Mouse (Mus musculus): Measurements from ENCODE around the gene Ak3. TPM values are rescaled to one million over a fixed set of nuclear protein-coding genes. Genes with fewer than 3 reads are reported as not detected.
"Not testable (repeated sequence)": the region's sequence is repeated elsewhere in the genome, so short reads cannot be mapped to it uniquely, and the experiment has no call there.

The Ak3 gene
- polyA plus RNA-seq, 1 experiment from 2014 or later: 75.3 TPM

DNA sequence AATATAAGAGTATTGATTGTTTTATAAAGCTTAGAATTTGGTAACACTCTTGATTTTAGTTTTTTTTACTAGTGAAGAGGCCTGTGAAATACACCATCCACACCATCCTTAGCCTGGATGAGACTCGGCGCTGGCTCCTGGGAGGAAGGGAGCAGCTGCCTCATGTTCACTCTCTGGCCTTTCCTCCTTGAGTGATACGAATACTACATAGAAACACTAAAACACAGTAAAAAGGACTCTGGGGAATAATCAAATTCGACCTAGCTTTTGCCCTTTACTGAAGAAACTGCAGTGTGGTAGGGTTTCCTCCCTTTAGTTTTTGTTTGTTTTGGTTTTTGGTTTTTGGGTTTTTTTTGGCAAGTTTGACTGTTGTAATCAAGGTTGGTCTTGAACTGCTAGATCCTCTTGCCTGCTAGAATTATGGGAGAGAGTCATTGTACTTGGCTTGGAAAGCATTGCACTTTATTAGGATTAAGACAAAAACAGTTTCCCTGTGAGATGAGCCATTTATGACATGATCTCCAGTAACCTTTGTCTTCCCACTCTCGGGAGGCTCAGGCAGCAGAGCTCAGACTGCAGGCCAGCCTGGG, 33.2 kb downstream of the Ak3 start:
- no peaks in the 10 kb centered on the region for H3K27me3 ChIP-seq
- no peaks in the 10 kb centered on the region for H3K4me1 ChIP-seq (replicated peaks)
- ATAC-seq (ENCODE audit: low FRiP score, low read depth): no peak
- 88% methylated on average over 5 of the region's 5 CpGs for WGBS
- no peaks in the 10 kb centered on the region for H3K9me3 ChIP-seq
- no peak overlapping the region for H3K4me3 ChIP-seq
- H3K27ac ChIP-seq (replicated peaks): no peak overlapping the region
- H3K36me3 ChIP-seq: peaks cover 48% of the 10 kb centered on the region
- no peak overlapping the region for H3K9ac ChIP-seq
- H3K4me2 ChIP-seq: no peak overlapping the region

DNA sequence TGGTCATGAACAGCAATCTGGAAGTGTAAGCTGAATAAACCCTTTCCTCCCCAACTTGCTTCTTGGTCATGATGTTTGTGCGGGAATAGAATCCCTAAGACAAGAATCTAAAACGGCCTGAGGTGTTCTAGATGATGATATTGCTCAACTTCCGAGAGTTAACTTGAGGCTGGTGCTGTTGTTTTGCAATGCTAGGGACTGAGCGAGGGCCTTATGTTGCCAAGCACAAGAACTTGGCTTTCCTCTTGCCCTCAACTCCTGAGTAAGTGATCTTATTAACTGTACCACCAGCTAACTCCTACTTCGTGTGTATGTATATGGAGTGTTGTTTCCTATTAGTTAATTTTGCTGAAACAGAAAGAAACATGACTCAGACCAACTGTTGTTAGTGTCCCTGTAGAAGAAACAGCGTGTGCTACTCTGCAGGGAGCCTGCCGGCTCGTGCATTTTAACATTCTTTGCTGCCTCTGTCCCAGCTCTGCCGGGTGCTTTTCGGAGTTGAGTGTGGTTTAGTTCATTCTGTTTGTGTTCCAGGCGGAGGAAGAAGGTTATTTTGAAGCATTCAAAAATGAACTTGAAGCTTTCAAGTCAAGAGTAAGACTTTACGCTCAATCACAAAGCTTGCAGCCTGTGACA, 36.3 kb downstream of the Ak3 start:
- Histone ChIP-seq H3K27ac (replicated peaks) (no peak overlapping the region), H3K9ac (no peak overlapping the region), H3K4me1 (replicated peaks) (no peaks in the 10 kb centered on the region), H3K9me3 (no peaks in the 10 kb centered on the region), H3K4me2 (no peak overlapping the region), H3K36me3 (peaks cover 53% of the 10 kb centered on the region), H3K4me3 (no peak overlapping the region), H3K27me3 (no peaks in the 10 kb centered on the region)
- WGBS: 88% methylated on average over 12 of the region's 12 CpGs
- ATAC-seq (ENCODE audit: low FRiP score, low read depth): no peak

DNA sequence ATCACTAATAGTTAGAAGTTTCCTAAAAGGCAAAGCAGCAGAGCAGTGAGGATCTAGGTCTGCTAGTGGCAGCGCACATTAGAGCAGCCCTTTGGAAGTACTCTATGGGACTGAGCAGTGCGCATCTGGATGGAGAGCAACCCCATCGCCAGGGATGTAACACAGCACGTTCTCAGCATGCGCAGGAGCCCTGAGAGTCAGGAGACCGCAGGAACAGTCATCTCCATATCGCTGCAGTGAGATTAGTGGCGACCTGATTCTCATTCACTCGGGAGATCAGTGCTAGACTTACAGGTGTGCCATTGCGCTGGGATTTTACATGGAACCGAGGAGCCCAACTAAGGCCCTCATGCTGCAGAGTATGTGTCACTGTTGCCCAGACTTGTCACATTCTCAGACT, 38.7 kb downstream of the Ak3 start:
- no peak overlapping the region for H3K27ac ChIP-seq (replicated peaks)
- no peak overlapping the region for H3K4me2 ChIP-seq
- peaks cover 42% of the 10 kb centered on the region for H3K36me3 ChIP-seq
- WGBS: 96% methylated on average over 11 of the region's 11 CpGs
- H3K9ac ChIP-seq: no peak overlapping the region
- ATAC-seq (ENCODE audit: low FRiP score, low read depth): no peak
- H3K9me3 ChIP-seq: no peaks in the 10 kb centered on the region
- H3K4me3 ChIP-seq: no peak overlapping the region
- no peaks in the 10 kb centered on the region for H3K4me1 ChIP-seq (replicated peaks)
- H3K27me3 ChIP-seq: no peaks in the 10 kb centered on the region

DNA sequence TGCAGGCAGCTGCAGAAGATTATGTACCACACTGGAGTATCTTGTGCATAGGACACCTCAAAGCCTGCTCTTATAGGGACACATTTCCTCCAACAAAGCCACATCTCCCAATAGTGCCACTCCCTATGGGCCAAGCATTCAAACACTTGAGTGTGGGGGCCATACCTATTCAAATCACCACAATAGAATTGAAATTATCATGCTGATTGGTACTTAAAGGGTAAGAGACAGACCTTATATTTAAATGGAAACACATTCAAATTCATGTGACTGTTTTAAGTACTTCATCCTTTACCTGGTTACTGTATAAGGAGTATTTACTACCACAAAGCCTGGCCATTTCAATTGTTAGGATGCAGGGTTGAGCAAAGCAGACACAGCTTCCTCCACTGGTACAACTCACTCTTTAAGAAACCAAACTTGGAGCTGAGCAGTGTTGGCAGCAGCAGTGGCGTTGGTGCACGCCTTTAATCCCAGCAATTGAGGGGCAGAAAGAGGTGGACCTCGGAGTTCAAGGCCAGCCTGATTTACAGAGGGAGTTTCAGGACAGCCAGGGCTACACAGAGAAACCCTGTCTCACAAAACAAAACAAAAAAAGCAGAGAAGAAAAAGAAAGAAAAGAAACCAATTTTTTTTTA, 39.6 kb downstream of the Ak3 start:
- no peaks in the 10 kb centered on the region for H3K4me1 ChIP-seq (replicated peaks)
- no peak overlapping the region for H3K4me2 ChIP-seq
- ATAC-seq (ENCODE audit: low FRiP score, low read depth): no peak
- no peak overlapping the region for H3K9ac ChIP-seq
- H3K9me3 ChIP-seq: no peaks in the 10 kb centered on the region
- no peaks in the 10 kb centered on the region for H3K27me3 ChIP-seq
- peaks cover 41% of the 10 kb centered on the region for H3K36me3 ChIP-seq
- WGBS: 92% methylated on average over 3 of the region's 3 CpGs
- H3K4me3 ChIP-seq: no peak overlapping the region
- H3K27ac ChIP-seq (replicated peaks): no peak overlapping the region

DNA sequence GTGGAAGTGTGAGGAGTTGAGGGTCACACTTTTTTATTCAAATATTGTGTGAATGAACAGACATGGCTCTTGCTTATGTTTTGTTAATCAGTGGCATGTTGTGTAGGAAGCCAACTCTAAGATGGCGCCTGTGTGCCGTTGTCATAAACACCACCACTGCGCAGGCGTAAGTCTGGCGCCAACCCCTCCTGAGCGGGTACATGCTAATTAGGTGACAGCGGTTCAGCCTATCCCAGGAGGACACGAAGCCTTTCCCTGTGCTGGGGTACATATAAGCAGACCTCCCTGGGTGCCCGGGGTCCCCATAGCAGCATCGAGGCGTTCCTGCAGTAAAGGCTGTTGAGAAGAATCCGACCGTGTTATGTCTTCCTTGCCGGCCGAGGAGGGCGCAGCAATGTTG, 47.4 kb downstream of the Ak3 start:
- H3K9ac ChIP-seq; H3K27ac ChIP-seq (replicated peaks); H3K27me3 ChIP-seq; H3K4me3 ChIP-seq; ATAC-seq (ENCODE audit: low FRiP score, low read depth); H3K4me1 ChIP-seq (replicated peaks); H3K9me3 ChIP-seq; H3K4me2 ChIP-seq: not testable (repeated sequence)
- WGBS: 96% methylated on average over 16 of the region's 16 CpGs
- H3K36me3 ChIP-seq: peaks cover 45% of the 10 kb centered on the region

DNA sequence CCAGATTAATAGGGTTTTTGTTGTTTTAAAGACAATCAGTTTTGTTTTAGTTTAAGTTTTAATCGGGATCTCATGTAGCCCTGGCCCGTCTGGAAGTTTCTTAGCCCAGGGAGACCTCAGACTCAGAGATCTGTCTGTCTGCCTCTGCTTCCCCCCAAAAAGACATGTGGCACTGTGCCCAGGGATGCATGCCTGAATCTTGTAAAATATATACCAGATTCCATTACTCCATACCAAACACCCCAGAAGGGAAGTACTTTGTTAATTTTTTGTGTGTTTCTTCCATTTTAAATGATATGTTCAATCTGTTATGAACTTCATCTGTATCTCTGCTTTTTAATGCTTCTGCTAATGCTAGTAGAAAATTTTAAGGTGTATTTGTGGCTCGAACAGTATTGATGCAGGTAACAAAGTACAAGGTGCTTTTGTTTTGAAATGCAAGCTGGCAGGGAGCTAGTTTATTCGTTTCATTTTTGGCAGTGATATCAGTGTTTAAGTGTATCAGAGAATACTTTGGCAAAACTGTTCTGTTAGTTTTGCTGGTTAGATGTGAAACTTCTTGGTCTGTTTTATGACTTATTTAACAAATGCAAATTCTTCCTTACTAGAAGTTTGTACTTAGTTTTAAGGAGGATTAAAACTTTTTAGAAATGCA, 49.7 kb downstream of the Ak3 start:
- H3K4me3 ChIP-seq: no peak overlapping the region
- 89% methylated on average over 4 of the region's 4 CpGs for WGBS
- H3K4me1 ChIP-seq (replicated peaks): no peaks in the 10 kb centered on the region
- no peak overlapping the region for H3K27ac ChIP-seq (replicated peaks)
- H3K4me2 ChIP-seq: no peak overlapping the region
- no peak for ATAC-seq (ENCODE audit: low FRiP score, low read depth)
- peaks cover 45% of the 10 kb centered on the region for H3K36me3 ChIP-seq
- H3K27me3 ChIP-seq: no peaks in the 10 kb centered on the region
- no peak overlapping the region for H3K9ac ChIP-seq
- no peaks in the 10 kb centered on the region for H3K9me3 ChIP-seq

DNA sequence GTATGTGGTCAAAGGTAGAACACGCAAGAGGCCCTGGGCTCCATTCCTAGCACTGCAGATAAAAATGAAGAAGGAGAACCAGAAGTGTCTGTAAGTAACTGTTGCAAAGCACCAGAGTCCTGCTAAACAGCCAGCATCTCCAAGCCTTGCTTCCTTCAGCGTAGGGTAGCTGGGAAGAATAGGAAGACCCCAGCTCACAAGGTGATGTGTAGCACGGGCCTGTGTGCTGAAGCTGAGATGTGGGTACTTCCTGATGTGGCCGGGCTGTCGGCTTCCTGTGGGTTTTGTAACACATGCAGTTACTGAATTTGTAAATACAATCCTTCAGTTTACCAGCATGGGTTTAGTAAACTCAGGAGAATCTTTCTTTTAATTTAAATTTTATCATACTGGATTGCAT, 52.4 kb downstream of the Ak3 start:
- no peaks in the 10 kb centered on the region for H3K9me3 ChIP-seq
- no peaks in the 10 kb centered on the region for H3K27me3 ChIP-seq
- H3K27ac ChIP-seq (replicated peaks): 0 out of 2 replicates have a peak overlapping the region, but pooled peaks have one; percentile 11
- H3K4me1 ChIP-seq (replicated peaks): peaks cover 9% of the 10 kb centered on the region
- no peak overlapping the region for H3K4me2 ChIP-seq
- 92% methylated on average over 5 of the region's 5 CpGs for WGBS
- ATAC-seq (ENCODE audit: low FRiP score, low read depth): no peak
- no peak overlapping the region for H3K9ac ChIP-seq
- H3K4me3 ChIP-seq: no peak overlapping the region
- peaks cover 22% of the 10 kb centered on the region for H3K36me3 ChIP-seq

DNA sequence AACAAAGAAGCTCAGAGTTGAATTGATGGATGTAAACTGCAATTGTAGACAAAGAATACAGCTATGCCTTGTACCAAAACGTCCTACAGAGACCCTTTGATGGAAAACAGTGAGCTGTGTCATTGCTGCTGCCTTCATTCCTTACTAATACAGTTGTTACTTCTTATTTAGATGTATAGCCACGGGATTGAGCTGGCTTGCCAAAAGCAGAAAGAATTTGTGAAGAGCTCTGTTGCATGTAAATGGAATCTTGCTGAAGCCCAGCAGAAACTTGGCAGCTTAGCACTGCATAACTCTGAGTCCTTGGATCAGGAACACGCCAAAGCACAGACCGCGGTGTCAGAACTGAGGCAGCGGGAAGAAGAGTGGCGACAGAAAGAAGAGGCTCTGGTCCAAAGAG, 52.9 kb downstream of the Ak3 start:
- peaks cover 17% of the 10 kb centered on the region for H3K36me3 ChIP-seq
- H3K4me2 ChIP-seq: no peak overlapping the region
- WGBS: 54% methylated on average over 7 of the region's 7 CpGs
- 0 out of 2 replicates have a peak overlapping the region, but pooled peaks have one; percentile 59 for H3K27ac ChIP-seq (replicated peaks)
- peak; percentile 20; the same call in 1 of the 2 replicates for ATAC-seq (ENCODE audit: low FRiP score, low read depth)
- no peaks in the 10 kb centered on the region for H3K27me3 ChIP-seq
- no peaks in the 10 kb centered on the region for H3K9me3 ChIP-seq
- H3K9ac ChIP-seq: no peak overlapping the region
- no peak overlapping the region for H3K4me3 ChIP-seq
- H3K4me1 ChIP-seq (replicated peaks): peaks cover 10% of the 10 kb centered on the region

DNA sequence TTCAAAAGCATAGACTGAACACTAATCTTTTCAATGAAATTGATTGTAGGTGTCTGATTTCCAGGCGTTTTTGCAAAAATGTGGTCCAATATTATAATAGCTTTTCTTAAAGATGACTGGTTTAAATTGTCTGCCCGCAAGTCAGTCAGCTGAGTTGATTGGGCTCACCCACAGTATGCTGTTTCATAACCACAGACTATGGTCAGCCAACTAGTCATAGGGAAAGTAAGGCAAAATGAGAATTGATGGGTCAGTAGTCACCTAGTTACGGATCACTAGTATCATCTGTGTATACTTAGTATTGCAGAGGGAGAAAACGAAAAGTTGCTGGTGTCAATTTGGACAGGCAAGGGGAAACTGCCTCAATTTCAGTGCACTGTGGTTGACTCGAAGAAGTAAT, 56.4 kb downstream of the Ak3 start:
- 0 out of 2 replicates have a peak overlapping the region, but pooled peaks have one; percentile 90 for H3K27ac ChIP-seq (replicated peaks)
- H3K9ac ChIP-seq: peak overlapping the region; percentile 92; the same call in 1 of the 2 replicates
- WGBS: 76% methylated on average over 5 of the region's 5 CpGs
- H3K4me2 ChIP-seq: peak overlapping the region; percentile 65
- no peaks in the 10 kb centered on the region for H3K27me3 ChIP-seq
- peaks cover 17% of the 10 kb centered on the region for H3K4me1 ChIP-seq (replicated peaks)
- no peaks in the 10 kb centered on the region for H3K9me3 ChIP-seq
- H3K4me3 ChIP-seq: peak overlapping the region; percentile 96
- ATAC-seq (ENCODE audit: low FRiP score, low read depth): no peak
- peaks cover 6% of the 10 kb centered on the region; the same call in 1 of the 2 replicates for H3K36me3 ChIP-seq

DNA sequence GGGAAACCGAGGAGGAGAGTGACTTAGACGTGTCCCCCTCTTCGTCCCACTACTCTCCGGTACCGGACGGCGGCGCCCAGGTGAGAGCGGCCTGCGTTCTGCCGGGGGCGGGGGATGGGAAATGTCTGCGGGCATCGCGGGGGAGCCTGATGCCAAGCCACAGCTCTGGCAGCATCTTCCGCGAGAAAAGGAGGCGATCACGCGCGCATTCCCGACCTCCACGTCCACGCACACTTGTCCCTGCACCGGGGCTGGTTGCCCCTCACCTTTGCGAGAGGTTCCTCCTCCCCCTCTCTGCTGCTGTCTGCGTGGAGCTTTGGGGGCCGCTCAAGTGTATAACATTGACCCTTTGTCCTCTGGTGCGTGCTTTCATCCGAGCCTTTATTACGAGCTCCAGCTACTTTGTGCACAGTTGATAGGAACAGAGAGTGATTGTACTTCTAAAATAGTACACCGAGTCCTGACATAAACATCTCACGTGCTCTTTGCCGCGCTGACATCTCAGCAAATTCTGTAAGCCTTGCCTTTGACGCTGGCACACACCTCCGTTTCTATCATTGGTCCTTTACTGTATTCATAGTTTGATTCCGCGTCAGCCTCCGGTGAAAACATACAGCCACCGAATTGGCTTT, 57.1 kb downstream of the Ak3 start:
- H3K36me3 ChIP-seq: 0 out of 2 replicates have a peak, but pooled peaks cover under 1% of the 10 kb centered on the region
- peak overlapping the region; percentile 65 for H3K4me2 ChIP-seq
- peak overlapping the region; percentile 92 for H3K9ac ChIP-seq
- no peaks in the 10 kb centered on the region for H3K9me3 ChIP-seq
- peak overlapping the region; percentile 90 for H3K27ac ChIP-seq (replicated peaks)
- peak; percentile 65 for ATAC-seq (ENCODE audit: low FRiP score, low read depth)
- WGBS: under 1% methylated on average over 41 of the region's 41 CpGs
- H3K27me3 ChIP-seq: no peaks in the 10 kb centered on the region
- H3K4me3 ChIP-seq: peak overlapping the region; percentile 96
- H3K4me1 ChIP-seq (replicated peaks): peaks cover 17% of the 10 kb centered on the region

DNA sequence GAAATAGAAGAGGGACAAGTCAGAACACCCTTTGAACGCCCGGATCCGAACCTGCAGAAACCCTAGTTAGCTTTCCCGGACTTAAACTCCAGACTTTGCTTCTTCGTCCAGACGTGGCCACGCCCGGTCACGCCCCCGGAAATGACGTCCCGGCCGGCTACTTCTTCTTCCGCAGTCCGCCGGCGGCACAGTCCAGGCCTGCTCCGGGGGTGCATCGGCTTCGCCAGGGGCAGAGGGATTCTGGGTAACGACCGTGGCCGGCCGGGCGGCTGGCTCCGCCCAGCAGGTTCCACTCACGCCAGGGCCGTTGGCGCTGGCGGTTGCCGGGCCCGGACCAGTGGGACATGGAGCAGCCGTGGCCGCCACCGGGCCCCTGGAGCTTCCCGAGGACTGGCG, 57.6 kb downstream of the Ak3 start, which contains the start of gene Cdc37l1:
Gene Cdc37l1 (plus strand): TSS at position 159 of the 396 bp plus-strand sequence.
- no peaks in the 10 kb centered on the region for H3K36me3 ChIP-seq
- under 1% methylated on average over 37 of the region's 37 CpGs for WGBS
- H3K4me1 ChIP-seq (replicated peaks): peaks cover 17% of the 10 kb centered on the region
- peak within 1 kb of the TSS; percentile 90 for H3K27ac ChIP-seq (replicated peaks)
- no peaks in the 10 kb centered on the region for H3K9me3 ChIP-seq
- H3K4me2 ChIP-seq: peak within 1 kb of the TSS; percentile 65
- H3K27me3 ChIP-seq: no peaks in the 10 kb centered on the region
- H3K9ac ChIP-seq: peak within 1 kb of the TSS; percentile 92
- peak; percentile 96 for ATAC-seq (ENCODE audit: low FRiP score, low read depth)
- H3K4me3 ChIP-seq: peak within 1 kb of the TSS; percentile 96
